Mouse (Mus musculus) forebrain, postnatal 0 days (tissue): ENCODE measurements around the gene Pfdn4. TPM values are rescaled to one million over a fixed set of nuclear protein-coding genes. Genes with fewer than 3 reads are reported as not detected.

Source experiments
- ATAC-seq: fragments of 200-750 bp; cut with Nextera tagmentation; 2 replicates; pipeline ENCODE4 v1.8.0; 2017; ENCODE audit warnings: mild to moderate bottlenecking, moderate library complexity
- DNase-seq: peaks from one replicate; pipeline ENCODE4 v3.0.0-alpha.2; 2015
- H3K27ac ChIP-seq: fragments of 300-500 bp; sonication (generic); 2 replicates; pipeline ENCODE4 v1.5.1; 2014; ENCODE audit warnings: low read depth, mild to moderate bottlenecking, antibody characterized with exemption, low read length, moderate library complexity, mixed read lengths
- H3K27me3 ChIP-seq: fragments of 300-500 bp; sonication (generic); 2 replicates; pipeline ENCODE4 v1.6.1; 2014; ENCODE audit warnings: mild to moderate bottlenecking, low read length, mixed read lengths; ENCODE audit not compliant: insufficient read depth
- H3K36me3 ChIP-seq: fragments of 300-500 bp; sonication (generic); 2 replicates; pipeline ENCODE4 v1.6.1; 2014; ENCODE audit warnings: mild to moderate bottlenecking, moderate library complexity; ENCODE audit not compliant: insufficient read depth
- H3K4me1 ChIP-seq: fragments of 300-500 bp; sonication (generic); 2 replicates; pipeline ENCODE4 v1.6.1; 2014; ENCODE audit warnings: antibody characterized with exemption; ENCODE audit not compliant: insufficient read depth
- H3K4me2 ChIP-seq: fragments of 300-500 bp; sonication (generic); 2 replicates; pipeline ENCODE4 v1.6.1; 2014; ENCODE audit warnings: low read depth, mild to moderate bottlenecking, moderate library complexity
- H3K4me3 ChIP-seq: fragments of 300-500 bp; sonication (generic); 2 replicates; pipeline ENCODE4 v1.5.1; 2014; ENCODE audit warnings: low read depth, low read length, mixed read lengths
- H3K9ac ChIP-seq: fragments of 300-500 bp; sonication (generic); 2 replicates; pipeline ENCODE4 v1.6.1; 2014; ENCODE audit warnings: mild to moderate bottlenecking
- H3K9me3 ChIP-seq: fragments of 300-500 bp; sonication (generic); 2 replicates; pipeline ENCODE4 v1.6.1; 2016; ENCODE audit warnings: low read length
- CTCF ChIP-seq: sonication (generic); IDR thresholded peaks from 2 replicates; pipeline ENCODE4 v1.5.1; 2016; ENCODE audit warnings: antibody characterized with exemption, control low read depth, low read depth
- WGBS: fragments of 180-500 bp; shearing (Covaris S2); extraction: QIAGEN DNeasy Blood & Tissue Kit; methylation state at CpG from one replicate; pipeline ENCODE4 v1.1.7; 2014; 5-methylcytosine and 5-hydroxymethylcytosine counted together
- polyA plus RNA-seq: library from polyadenylated mRNA; unstranded; fragments of >200 nt; fragmentation: Nextera tagmentation; extraction: Ambion mirVana; gene quantifications from 2 replicates; pipeline ENCODE4 v1.2.1, GENCODE M21; 2015
- total RNA-seq: library from RNA; depleted of rRNA; stranded (reverse); fragments of >200 nt; gene quantifications from 2 replicates; pipeline ENCODE4 v1.2.3, GENCODE M21; 2014; rRNA removed

The Pfdn4 gene
- total and polyA plus RNA-seq, 2 experiments from 2014 or later: 145 to 194 TPM

GRCm38 (mm10) chr2:170548046-170548445 is 51.8 kb downstream of the Pfdn4 start:
- no peak overlapping the region for H3K9ac ChIP-seq
- no peaks in the 10 kb centered on the region for H3K36me3 ChIP-seq
- H3K27me3 ChIP-seq: no peaks in the 10 kb centered on the region
- H3K27ac ChIP-seq: no peak overlapping the region
- no peak for TF ChIP-seq CTCF
- WGBS: 37% methylated on average over 4 of the region's 4 CpGs
- ATAC-seq (no peak), DNase-seq (no peak)
- H3K4me3 ChIP-seq: no peak overlapping the region
- no peak overlapping the region for H3K4me2 ChIP-seq
- no peaks in the 10 kb centered on the region for H3K9me3 ChIP-seq
- H3K4me1 ChIP-seq: peaks cover 9% of the 10 kb centered on the region; the same call in 1 of the 2 replicates

GRCm38 (mm10) chr2:170549146-170549545 is 52.9 kb downstream of the Pfdn4 start:
- ATAC-seq (no peak), DNase-seq (no peak)
- Histone ChIP-seq H3K4me1 (peaks cover 9% of the 10 kb centered on the region; the same call in 1 of the 2 replicates), H3K9ac (no peak overlapping the region), H3K4me2 (no peak overlapping the region), H3K9me3 (no peaks in the 10 kb centered on the region), H3K4me3 (no peak overlapping the region), H3K27me3 (no peaks in the 10 kb centered on the region), H3K27ac (no peak overlapping the region), H3K36me3 (no peaks in the 10 kb centered on the region)
- 49% methylated on average over 2 of the region's 2 CpGs for WGBS
- no peak for TF ChIP-seq CTCF

GRCm38 (mm10) chr2:170550240-170550639 is 54.0 kb downstream of the Pfdn4 start:
- no peak for TF ChIP-seq CTCF
- no peak overlapping the region for H3K9ac ChIP-seq
- 11% methylated on average over 5 of the region's 5 CpGs for WGBS
- peaks cover 9% of the 10 kb centered on the region; the same call in 1 of the 2 replicates for H3K4me1 ChIP-seq
- H3K9me3 ChIP-seq: no peaks in the 10 kb centered on the region
- H3K4me3 ChIP-seq: no peak overlapping the region
- H3K27ac ChIP-seq: peak overlapping the region; percentile 40; the same call in 1 of the 2 replicates
- DNase-seq (peak; percentile 84), ATAC-seq (peak; percentile 74)
- no peaks in the 10 kb centered on the region for H3K36me3 ChIP-seq
- H3K4me2 ChIP-seq: no peak overlapping the region
- H3K27me3 ChIP-seq: no peaks in the 10 kb centered on the region

GRCm38 (mm10) chr2:170552088-170552487 is 55.9 kb downstream of the Pfdn4 start:
- no peak for DNase-seq
- TF ChIP-seq CTCF: no peak
- ATAC-seq: peak; percentile 76

GRCm38 (mm10) chr2:170563956-170564855 is 68.0 kb downstream of the Pfdn4 start:
- H3K27me3 ChIP-seq: no peaks in the 10 kb centered on the region
- H3K4me3 ChIP-seq: no peak overlapping the region
- H3K9ac ChIP-seq: no peak overlapping the region
- no peak for DNase-seq
- no peaks in the 10 kb centered on the region for H3K9me3 ChIP-seq
- H3K27ac ChIP-seq: no peak overlapping the region
- no peaks in the 10 kb centered on the region for H3K4me1 ChIP-seq
- no peak for TF ChIP-seq CTCF
- no peak for ATAC-seq
- H3K36me3 ChIP-seq: no peaks in the 10 kb centered on the region
- WGBS: 76% methylated on average over 15 of the region's 15 CpGs
- no peak overlapping the region for H3K4me2 ChIP-seq

More at GRCm38 (mm10) chr2:170552088-170552487, 55.9 kb downstream of the Pfdn4 start:
- H3K4me1 ChIP-seq: peaks cover 9% of the 10 kb centered on the region; the same call in 1 of the 2 replicates
- H3K4me3 ChIP-seq: no peak overlapping the region
- 29% methylated on average over 7 of the region's 7 CpGs for WGBS
- H3K27me3 ChIP-seq: no peaks in the 10 kb centered on the region
- no peak overlapping the region for H3K27ac ChIP-seq
- H3K4me2 ChIP-seq: no peak overlapping the region
- H3K9ac ChIP-seq: no peak overlapping the region
- H3K36me3 ChIP-seq: no peaks in the 10 kb centered on the region
- H3K9me3 ChIP-seq: no peaks in the 10 kb centered on the region

- Histone ChIP-seq H3K36me3 (no peaks in the 10 kb centered on the region), H3K4me2 (no peak overlapping the region), H3K4me3 (no peak overlapping the region), H3K4me1 (no peaks in the 10 kb centered on the region), H3K27ac (0 out of 2 replicates have a peak overlapping the region, but pooled peaks have one; percentile 40), H3K27me3 (no peaks in the 10 kb centered on the region), H3K9me3 (no peaks in the 10 kb centered on the region), H3K9ac (no peak overlapping the region)
- TF ChIP-seq CTCF: no peak
- DNase-seq (no peak), ATAC-seq (peak; percentile 59)
- WGBS: 72% methylated on average over 8 of the region's 8 CpGs
Measured at GRCm38 (mm10) chr2:170564995-170565394, 68.8 kb downstream of the Pfdn4 start.

Other genes with a start within 250 kb of the Pfdn4 start
- 3.5 and 5.2 TPM in 2 replicates for gene Bcas1, start 68.6 kb upstream of the Pfdn4 start, total RNA-seq
- gene Bcas1, start 68.6 kb upstream of the Pfdn4 start, polyA plus RNA-seq: 4.0 and 4.2 TPM in 2 replicates
- not detected in 2 replicates for gene Cyp24a1, start 717 bp downstream of the Pfdn4 start, total RNA-seq
- 0.04 TPM in 1 of 2 replicates, not detected in the other for gene Cyp24a1, start 717 bp downstream of the Pfdn4 start, polyA plus RNA-seq
- not detected in 2 replicates for gene 4930470P17Rik, start 105.6 kb downstream of the Pfdn4 start, total RNA-seq
- 0.11 and 0.16 TPM in 2 replicates for gene 4930470P17Rik, start 105.6 kb downstream of the Pfdn4 start, polyA plus RNA-seq
- gene Dok5, start 235.4 kb downstream of the Pfdn4 start, total RNA-seq: 50.2 and 93.9 TPM in 2 replicates
- gene Dok5, start 235.4 kb downstream of the Pfdn4 start, polyA plus RNA-seq: 79.9 and 128 TPM in 2 replicates